Mouse (Mus musculus) embryo, embryonic 11 days (tissue): ENCODE measurements around the gene Eva1a.

Experiments
- DNase-seq: peaks from one replicate; pipeline ENCODE4 v3.0.0-alpha.2; 2015

Eva1a gene

DNA sequence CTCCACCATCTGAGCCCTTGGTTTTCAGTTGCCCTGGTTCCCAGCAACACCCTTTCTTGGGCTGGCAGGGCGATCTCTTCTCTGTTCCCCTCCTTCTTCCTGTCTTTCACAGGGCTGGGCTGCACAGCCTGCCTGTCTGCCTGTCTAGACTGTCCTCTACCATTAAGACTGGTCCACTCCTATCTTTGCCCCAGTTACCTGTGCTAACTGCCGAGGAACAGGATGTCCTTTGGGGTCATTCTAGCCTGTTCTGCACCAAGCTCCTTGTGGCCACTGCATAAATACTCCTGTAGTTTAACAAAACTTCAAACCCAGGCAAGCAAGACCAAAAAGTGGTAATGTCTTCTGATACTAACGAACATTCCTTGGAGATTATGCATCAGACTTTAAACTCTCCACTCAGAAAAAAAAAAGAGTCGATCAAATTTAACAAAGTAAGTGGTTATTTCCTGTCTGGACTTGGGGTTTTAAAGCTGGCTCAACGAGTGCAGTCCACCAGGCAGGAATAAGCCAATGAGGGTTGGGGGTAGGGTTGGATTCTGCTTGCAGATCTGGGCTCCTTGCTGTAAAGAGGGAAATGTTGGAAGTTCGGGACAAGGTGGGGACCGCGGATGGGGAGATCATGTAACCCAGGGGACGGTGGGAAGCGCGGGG lies at the start of gene Eva1a:
Gene Eva1a, plus strand, starts transcription at position 210 of the 654 bp plus-strand sequence.
- DNase-seq: no peak

DNA sequence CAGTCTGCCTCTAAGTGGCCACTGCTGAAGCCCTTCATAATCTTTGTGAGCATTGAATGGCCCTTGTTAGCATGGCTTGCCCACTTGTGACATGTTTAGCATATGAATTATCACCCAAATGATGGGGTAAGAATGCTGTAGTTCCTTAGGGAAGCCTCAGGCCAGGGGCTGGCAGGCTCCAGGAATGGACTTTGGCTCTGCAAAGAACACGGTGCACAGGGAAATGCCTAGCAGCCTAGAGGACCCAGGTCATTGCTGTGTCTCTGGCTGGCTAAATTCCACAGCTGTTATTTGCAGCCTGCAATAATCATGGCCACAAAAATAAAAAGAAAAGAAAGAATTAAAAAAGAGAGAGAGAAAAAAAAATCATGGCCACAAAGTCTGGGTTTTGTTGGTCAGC lies 28.5 kb upstream of the Eva1a start:
- DNase-seq: no peak

DNA sequence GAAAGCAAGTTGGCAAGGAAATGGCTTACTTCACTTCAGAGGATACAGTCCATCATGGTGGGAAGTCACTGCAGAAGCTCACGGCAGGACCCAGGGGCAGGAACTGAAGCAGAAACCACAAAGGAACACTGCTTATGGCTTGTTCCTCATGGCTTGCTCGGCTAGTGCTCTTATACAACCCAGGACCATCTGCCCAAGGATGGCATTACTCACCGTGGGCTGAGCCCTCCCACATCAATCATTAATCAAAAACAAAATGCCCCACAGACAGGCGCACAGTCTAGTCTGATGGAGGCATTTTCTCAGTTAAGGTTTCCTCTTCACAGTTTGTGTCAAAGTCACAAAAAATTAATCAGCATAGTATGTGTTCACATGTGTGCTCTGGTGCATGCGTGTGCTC lies 19.8 kb upstream of the Eva1a start:
- DNase-seq: no peak

DNA sequence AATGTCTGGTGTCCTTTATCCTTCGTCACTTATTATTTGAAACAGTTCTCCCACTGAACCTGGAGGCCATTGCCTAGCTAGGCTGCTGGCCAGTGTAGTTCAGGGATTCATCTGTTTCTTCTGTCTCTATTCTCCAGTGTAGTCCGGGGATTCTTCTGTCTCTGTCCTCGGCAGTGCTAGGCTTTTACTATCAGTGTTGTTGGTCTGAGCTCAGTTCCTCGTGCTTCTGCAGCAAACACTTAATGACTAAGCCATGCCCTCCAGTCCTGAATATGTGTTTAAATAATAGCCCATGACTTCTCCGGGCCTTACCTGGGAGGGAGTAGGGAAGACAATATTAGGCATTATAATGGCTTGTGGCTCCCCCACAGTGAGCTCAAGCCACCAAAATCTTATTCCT lies 19.3 kb upstream of the Eva1a start:
- DNase-seq: no peak

DNA sequence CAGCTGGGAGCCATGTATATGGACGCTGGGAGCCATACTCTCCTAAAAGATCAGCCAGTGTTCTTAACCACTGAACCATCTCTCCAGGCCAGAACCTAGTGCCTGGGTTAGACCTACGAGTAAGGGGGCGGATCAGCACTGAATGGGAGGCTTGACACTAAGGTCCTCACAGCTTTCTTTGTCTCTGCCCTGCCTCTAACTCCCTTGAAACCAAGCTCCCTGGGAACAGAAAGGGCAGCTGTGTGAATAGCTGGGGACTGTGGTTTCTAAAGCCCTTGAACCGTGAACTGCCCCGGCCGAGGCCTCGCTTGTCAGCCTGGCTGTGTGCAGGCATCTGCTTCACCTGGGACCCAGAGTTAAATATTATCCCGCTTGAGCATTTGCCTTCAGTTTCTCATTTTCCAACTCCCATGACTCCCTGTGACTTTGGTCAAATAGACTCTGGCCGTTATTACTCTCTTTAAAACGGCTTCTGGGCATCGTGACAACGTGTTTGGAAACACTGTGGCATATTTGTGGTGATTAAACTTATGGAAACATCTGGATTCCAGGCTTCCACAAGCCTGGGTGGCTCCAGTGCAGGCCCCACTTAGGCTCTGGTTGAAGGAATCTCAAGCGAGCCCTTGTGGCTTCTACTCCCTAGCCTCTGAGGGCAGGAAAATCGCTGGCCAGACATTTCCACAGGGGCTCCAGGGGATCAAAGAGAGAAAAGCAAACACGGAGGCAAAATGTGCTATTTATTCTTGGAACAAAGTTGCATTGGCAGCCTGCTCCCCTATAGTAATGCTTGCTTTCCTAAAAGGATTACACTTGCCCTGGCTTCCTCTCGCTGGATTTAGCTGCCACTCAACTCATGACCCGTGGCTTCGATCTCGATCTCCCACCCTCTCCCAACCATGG lies 11.0 kb upstream of the Eva1a start:
- peak; percentile 59 for DNase-seq

DNA sequence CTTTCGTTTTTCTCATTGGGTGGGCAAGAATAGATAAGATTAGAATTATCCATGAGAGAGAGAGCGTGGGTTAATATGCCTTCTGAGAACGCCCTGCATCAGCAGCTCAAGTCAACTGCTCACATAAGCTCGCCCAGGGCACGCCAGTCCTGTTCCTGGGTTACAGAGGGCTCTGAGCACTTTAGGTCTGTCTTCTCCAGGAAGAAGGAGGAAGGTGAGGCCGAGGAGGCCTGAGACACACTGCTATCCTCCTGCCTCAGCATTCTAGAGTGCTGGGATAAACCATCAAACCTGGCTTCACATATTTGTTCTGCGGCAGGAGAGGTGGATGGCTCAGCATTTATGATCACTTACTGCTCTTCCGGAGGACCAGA lies 10.3 kb upstream of the Eva1a start:
- no peak for DNase-seq

DNA sequence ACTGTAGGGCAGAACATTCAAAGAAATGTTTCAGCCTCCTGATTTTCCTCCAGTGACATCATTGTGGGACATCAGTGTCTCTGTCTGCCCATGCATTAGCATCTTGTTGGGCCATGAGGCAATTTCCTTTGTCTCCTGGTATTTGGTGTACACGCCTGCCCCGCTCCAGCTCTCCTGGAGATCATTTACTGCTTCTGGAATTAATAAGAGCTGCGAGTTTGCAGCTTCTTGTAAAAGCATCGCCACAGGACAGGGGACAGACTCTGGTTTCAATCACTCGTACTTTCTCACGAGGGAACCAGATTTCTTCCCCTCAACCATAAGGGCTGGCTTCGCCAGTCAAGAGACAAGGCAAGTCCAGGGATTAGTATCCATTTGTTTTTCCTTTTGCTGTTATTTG lies 3.6 kb upstream of the Eva1a start:
- DNase-seq: peak; percentile 30

DNA sequence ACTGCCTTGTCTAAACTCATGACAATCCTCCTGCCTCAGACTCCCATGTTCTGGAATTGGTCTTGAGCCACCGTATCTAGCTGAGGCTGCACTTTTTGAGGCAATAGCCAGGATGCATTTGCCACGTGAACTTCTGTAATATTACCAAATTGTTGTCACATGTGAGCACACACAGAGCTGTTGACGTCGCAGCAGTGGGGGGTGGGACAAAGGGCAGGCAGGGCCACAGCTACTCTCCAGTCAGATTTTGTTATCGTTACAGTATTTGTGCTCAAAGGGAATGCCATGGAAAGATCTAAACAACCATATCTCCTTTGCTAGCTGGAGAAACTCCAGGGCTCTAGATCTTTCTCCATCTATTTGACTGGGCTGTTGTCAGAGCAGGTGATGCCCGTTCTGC lies 1.6 kb upstream of the Eva1a start:
- no peak for DNase-seq

DNA sequence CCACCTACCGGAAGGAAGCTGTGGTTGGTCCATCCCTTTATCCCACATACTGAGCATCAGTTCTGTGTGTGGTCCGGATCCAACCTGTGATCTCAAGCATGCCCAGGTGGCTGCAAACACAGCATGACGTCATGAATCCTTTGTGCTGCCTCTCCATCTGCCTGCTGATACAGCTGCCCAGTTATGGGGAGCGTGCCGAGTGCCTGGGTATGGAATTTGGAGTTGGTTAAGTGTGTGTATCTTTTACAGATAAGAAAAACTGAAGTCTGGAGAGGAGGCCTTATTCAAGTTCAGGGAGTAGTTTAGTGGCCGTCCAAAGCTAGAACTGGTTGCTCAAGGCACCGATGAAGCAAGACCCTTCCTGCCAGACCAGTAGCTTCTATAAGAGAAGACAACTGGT lies 875 bp upstream of the Eva1a start:
- no peak for DNase-seq

DNA sequence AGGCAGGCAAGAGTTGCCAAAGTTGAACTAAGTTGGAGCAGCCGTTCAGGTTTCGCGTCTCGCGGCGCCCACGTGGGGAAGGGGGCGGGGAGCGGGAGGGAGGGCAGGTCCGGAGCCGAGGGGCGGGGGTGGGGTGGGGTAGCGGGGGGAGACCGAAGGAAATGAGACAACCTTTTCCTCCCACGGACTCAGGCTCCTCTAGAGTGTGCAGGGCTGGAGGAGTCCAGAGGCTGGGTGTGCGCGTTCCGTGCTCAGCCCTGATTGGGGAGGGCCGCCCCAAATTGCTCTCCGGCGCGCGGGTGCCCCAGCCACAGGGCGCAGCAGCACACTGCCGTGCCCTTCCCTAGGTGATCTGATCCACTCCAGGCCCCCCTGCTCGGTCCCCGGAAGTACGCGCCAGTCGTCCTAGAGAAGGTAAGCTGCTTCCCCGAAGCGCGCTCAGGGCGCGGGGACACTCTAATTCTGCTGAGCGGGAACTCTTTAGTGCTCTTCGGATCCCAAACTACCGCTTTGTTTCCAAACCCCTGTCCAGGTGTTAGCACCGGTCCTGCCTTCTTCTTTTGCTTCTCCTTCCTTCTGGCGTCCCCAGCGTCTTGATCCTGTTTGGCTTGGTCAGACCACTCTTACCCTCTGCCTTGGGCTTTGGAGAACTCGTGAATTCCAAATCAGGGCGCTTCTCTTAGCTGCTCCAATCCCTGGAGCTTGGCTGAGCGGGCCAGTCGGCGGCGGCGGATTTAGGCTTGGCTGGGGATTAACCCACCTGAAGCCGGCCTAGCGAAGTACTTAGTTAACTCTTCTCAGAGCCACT lies 849 bp downstream of the Eva1a start:
- peak; percentile 70 for DNase-seq

DNA sequence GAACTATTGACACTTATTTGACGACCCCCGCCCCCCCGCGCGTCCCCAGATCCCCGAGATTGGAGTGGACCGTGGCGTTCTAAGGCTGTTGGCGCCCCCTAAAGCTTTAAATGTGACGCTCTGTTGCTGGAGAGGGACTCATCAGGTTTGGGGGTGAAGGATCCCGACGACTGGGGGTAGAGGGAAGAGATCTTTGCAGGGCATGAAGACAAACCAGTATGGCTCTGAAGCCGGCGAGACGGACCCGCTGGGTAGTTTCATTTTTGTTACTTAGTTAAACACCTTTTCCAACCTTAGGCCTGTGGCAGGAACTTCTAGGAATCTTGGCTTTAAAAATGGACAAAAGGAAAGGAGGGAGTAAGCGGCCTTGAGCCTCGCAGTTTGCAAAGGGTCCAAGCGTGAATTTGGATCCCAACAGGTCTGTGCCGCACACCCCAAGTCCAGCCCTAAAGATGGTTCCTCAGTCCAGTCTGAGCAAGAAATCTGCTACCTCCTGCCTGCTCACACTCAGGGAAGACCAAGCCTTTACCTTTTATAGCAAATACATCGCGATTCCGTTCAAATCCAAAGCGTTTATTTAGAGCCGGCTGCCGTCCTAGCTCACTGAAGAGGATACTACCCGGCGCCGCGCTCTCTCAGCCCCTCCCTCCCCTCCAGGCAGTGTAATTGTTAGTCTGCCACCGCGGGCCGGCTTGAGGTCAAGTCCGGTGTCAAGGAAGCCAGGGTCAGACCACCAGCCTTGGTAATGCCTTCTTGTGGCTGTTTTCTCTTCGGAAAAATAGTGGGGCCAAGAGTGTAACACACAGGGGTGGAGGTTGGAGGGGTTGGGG lies 1.7 kb downstream of the Eva1a start:
- peak; percentile 80 for DNase-seq

DNA sequence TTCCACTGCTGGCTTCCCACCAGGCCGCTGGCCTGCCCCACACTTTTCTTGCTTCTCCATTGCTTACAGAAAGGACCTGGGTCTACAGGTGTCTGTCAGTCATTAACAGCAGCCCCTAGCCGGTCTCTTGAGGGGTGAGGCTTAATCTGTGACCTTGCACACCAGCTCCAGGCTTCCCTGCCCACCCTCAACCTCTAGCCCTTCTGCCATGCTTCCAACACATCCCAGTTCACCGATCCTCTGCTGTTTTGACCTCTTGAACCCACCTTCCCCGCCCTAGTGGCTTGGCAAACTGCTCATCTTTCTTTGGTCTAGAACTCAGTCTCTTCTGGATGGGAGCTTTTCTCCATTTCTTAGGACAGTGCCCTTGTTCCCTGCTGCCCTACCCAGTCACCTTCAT lies 2.8 kb downstream of the Eva1a start:
- DNase-seq: no peak

DNA sequence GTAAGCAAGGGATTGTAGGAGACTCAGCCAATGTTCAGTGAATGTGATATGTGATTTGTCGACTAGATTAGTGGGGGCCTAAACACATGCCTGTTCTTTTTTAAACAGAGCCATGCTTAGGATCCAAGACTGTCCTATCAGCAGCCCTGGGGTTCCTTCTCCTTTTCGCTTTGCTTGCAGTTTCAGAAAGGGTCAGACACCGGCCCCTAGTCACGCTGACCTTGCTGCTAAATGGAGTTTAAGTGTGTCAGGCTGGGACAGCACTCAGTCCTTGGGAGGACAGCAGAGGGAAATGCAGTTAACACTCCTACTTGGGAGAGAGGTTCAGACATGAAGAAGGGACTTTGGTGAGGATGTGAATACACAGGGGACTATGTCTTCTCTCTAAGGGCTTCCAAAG lies 3.7 kb downstream of the Eva1a start:
- no peak for DNase-seq

DNA sequence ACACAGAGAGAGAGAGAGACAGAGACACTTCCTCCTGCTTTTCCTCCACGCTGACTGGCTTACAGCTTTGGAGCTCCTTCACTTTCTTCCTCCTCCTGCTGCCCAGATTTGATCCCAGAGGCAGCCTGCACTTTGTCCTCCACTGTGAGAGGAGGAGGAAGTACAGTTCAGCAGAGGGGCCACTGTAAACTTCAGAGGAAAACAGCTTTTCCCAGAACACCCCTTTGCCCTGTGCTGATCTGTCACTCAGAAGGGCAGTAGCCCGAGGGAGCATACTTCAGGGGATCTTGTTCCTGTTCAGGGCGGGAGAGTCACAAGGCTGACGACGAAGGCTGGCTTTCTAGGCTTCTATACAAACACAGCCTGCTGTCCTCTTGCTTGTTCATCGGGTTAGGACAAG lies 7.1 kb downstream of the Eva1a start:
- no peak for DNase-seq

DNA sequence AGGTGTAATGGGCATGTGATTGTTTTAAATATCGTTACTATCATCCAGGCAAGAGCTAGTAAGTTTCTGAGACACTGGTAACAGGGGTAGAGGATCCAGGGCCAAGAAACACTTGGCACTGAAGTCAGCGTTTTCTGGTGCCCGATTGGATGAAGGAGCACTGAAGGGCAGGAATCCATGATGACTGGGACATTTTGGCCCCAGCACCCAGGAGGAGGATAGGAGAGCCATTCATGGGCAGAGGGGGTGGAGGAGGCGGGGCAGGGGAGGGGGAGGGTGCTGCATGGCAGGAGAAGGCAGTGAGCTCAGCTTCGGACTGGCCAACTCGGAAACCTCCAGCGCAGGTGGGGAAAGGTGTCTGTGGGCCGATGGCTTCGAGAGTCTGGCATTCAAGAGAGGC lies 9.4 kb downstream of the Eva1a start:
- no peak for DNase-seq

DNA sequence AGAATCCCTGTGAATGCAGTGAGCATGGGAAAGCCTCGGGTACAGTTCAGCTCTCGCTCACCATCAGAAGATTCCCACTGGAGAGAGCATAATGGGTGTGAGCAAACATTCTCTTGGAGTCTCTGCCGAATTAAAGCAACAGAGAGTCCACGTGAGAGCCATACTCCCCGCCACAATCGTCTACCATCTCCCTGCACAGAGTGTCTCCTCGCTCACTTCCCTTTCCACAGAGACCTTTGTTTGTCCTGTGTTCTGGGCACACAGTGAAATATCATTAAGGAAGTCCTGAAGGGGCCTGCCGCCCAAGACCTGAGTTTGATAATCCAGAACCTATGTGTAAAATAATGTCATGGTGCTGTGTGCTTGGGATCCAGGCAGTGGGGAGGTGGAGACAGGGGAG lies 10.7 kb downstream of the Eva1a start:
- DNase-seq: no peak

DNA sequence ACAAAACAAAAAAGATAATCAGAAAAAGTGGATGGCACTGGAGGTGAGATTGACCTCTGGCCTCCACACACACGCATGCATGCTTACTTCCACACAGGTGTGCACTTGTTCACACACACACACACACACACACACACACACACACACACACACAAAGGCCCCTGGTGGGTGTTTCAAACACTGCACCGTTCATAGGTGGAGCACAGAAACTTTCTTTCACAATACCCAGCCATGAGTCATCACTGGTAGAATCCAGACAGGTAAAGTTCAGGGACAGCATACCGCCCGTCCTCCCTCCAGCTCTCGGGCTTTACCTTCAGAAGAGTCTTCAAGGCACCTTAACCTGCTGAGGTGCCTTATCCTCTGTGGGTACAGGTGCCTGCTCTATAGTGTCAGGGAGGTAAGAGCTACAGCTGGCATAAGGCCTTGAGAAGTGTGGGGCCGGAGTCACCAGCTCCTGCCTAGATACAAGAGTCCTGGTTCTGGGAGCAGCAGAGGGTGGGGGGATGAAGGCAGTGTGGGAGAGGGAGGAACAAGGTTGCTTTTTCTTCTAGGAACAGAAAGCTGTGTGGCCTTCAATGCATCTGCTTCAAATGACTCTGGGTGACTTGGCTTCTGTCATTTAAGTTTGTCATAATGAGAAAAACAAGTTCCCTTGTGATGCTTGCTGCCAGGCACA lies 11.3 kb downstream of the Eva1a start:
- DNase-seq: no peak

DNA sequence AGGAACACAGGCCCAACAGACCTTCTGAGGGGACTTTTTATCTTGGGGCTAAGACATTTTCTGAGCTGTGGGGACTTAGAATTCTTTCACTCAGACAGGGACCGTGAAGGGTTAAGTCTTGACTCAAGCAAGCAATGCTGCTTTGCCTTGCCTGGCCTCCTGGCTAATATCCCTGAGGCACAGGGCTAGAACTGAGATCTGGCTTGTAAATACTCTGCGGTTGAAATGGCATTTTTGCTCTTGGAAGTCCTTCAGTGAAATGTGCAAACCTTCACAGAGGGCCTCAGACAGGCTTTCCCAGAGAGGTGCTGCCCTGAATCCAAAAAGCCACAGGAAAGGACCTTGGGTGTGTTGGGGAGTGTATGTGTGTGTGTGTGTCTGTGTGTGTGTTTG lies 11.9 kb downstream of the Eva1a start:
- no peak for DNase-seq

DNA sequence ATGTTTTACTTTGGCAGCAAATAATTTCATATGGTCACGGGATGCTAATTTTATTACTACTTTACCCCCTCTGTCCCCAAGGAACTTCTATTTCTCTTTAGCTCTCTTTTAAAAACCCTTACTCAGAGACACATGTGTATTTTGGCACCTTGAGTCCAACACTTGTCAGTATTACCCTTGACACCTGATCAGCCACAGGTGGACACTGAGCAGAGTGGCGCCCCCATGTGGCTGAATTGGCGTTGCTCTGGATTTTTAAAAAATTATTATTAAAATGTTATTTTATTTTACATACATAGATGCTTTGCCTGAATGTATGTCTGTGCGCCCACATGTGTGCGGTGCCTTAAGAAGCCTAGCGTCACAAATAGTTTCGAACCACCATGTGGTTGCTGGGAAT lies 14.0 kb downstream of the Eva1a start:
- no peak for DNase-seq

DNA sequence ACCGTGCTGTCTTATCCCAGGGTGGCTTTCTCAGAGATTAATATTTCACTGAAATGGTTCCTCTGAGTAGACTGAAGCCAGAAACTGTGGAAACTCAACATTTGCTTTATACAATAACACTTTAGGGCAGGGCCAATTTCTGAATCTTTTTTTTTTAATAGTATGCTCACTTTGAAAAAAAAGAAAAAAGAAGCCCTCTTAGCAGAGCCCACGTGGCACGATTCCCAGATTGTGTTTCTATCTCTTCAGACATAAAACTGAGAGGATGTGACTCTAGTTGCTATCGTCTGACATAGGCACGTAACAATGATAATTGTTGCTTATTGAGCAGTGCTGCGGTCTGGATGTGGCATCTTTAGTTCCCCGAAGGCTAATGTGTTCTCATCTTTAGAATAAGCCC lies 19.1 kb downstream of the Eva1a start:
- DNase-seq: no peak

DNA sequence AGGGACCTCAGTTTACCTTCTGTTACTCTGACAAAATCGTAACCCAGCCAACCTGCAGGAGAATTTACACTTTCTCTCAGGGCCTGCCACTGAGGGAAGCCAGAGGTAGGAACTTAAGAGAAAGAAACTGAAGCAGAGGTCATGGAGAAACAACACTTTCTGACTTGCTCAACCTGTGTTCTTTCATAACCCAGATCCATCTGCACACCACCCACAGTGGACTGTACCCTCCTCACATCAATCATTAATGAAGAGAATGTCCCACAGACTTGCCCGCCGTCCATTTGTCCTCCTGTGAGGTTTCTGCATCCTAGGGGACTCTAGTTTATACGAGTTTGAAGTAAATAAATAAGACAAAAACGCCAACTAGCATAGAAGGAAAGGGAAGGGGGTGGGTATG lies 24.4 kb downstream of the Eva1a start:
- DNase-seq: no peak

DNA sequence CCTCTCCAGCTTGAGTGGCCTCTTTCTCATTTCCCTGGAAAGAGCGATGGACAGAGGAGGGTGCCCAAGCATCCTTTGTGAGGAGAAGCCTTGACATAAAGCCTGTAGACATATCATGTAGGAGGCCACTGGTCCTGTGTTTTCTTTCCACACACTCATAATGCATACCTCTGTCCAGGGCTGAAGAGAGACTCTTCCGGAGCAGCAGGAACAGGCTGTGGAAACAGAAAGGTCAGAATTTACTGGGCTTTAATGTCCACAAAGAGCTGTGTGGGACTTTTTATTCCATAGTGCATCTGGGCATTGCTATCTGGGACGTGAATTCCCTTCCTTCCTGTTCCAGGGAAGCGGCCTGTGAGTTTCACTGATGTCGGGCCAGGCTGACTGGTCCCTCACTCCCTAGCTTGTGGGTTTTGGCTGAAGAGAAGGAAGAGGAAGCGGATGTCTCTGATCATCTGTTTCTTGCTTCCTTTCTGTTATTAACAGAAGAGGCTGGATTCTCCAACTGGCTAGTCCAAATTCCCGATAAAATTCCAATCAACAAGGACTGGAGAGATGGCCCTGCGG lies 25.8 kb downstream of the Eva1a start:
- no peak for DNase-seq
